Comparison of ENCODE assay signal across 26 mouse cellular contexts in the genomic region with DNA sequence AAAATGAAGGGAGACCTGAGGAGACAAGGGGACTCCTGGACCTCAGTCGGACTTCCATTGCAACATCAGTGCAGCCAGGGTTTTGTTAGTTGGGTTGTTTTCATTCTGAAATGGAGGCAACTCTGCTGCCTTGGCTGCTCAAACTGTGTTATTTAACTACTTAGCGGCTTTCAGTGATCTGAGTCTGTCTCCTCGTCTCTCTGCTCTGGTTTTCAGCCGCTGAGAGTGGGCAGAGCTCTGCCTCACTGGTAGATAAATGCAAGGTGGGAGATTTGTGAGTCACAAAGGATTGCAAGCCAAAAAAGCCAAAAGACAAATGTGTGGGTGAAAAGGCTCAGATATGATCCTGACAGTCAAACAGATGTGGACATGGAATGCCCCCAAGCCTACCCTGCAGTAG.
DNase-seq lines count a peak whose midpoint lies in the region; ATAC-seq and TF ChIP-seq lines count a peak whose summit lies in the region.
"Had no signal": no experiment of that assay in that cellular context is flagged by ENCODE, and none has a peak within 500 bp of the region (broad histone marks: within the 10 kb centered on the region; RNA-seq: fewer than 3 reads in every experiment).

No protein-coding gene starts in this region.

- no peak for TF ChIP-seq CTCF in liver, adult 2 months (IDR thresholded peaks at IDR 0.05; ENCODE audit: low read depth, low read length)
- TF ChIP-seq CTCF in liver, postnatal 0 days (IDR thresholded peaks at IDR 0.05; ENCODE audit: low read depth) = no peak

- no peaks in the 10 kb centered on the region for H3K36me3 ChIP-seq in liver, adult 2 months (ENCODE audit: control insufficient read depth, insufficient read depth, low read length)
- no peaks in the 10 kb centered on the region for H3K36me3 ChIP-seq in liver, postnatal 0 days (replicated peaks; ENCODE audit: insufficient read depth, low read length)
- no peaks in the 10 kb centered on the region for H3K36me3 ChIP-seq in midbrain, embryonic 16.5 days (ENCODE audit: control insufficient read depth, insufficient read depth, low read length)
- H3K36me3 ChIP-seq: G1E; heart, embryonic 15.5 days; kidney, embryonic 15.5 days; lung, embryonic 15.5 days; neural tube, embryonic 13.5 days had no signal

- H3K27ac ChIP-seq in liver, adult 2 months (replicated peaks; ENCODE audit: insufficient read depth, low read depth, low read length) = no peak overlapping the region; the same call in 1 of the 2 replicates
- H3K27ac ChIP-seq in liver, postnatal 0 days (ENCODE audit: low read depth) = no peak overlapping the region
- H3K27ac ChIP-seq in midbrain, embryonic 16.5 days (ENCODE audit: low read length) = no peak overlapping the region
- H3K27ac ChIP-seq: embryonic facial prominence, embryonic 12.5 days; heart, embryonic 15.5 days; kidney, embryonic 15.5 days; limb, embryonic 13.5 days; liver, embryonic 14.5 days; lung, embryonic 15.5 days; neural tube, embryonic 13.5 days had no signal

- H3K4me1 ChIP-seq in liver, adult 2 months (ENCODE audit: control insufficient read depth, insufficient read depth, low read length) = peaks cover 11% of the 10 kb centered on the region
- no peaks in the 10 kb centered on the region for H3K4me1 ChIP-seq in liver, postnatal 0 days (ENCODE audit: insufficient read depth)
- H3K4me1 ChIP-seq in midbrain, embryonic 16.5 days (ENCODE audit: control insufficient read depth, insufficient read depth, low read length) = no peaks in the 10 kb centered on the region

- H3K4me2 ChIP-seq in liver, postnatal 0 days (ENCODE audit: low read depth, low read length) = no peak overlapping the region
- no peak overlapping the region for H3K4me2 ChIP-seq in midbrain, embryonic 16.5 days (ENCODE audit: low read length)
- H3K4me2 ChIP-seq: embryonic facial prominence, embryonic 12.5 days; heart, embryonic 15.5 days; kidney, embryonic 15.5 days; limb, embryonic 13.5 days; lung, embryonic 15.5 days; midbrain, embryonic 11.5 days; neural tube, embryonic 13.5 days had no signal

- TF ChIP-seq POLR2A in liver, adult 2 months (IDR thresholded peaks at IDR 0.05; ENCODE audit: extremely low read depth, insufficient read depth, low read length) = no peak

- H3K4me3 ChIP-seq in liver, adult 2 months (ENCODE audit: insufficient read depth, low read depth, low read length) = no peak overlapping the region
- H3K4me3 ChIP-seq in liver, postnatal 0 days (ENCODE audit: low read depth, low read length) = no peak overlapping the region
- no peak overlapping the region for H3K4me3 ChIP-seq in midbrain, embryonic 16.5 days (ENCODE audit: low read depth, low read length)
- H3K4me3 ChIP-seq: embryonic facial prominence, embryonic 12.5 days; heart, embryonic 15.5 days; kidney, embryonic 15.5 days; limb, embryonic 13.5 days; lung, embryonic 15.5 days; neural tube, embryonic 13.5 days had no signal

- no peaks in the 10 kb centered on the region for H3K79me2 ChIP-seq in liver, adult 2 months (ENCODE audit: control insufficient read depth, insufficient read depth, low read length)

- H3K27me3 ChIP-seq in liver, adult 2 months (ENCODE audit: control insufficient read depth, insufficient read depth, low read length) = no peaks in the 10 kb centered on the region
- no peaks in the 10 kb centered on the region for H3K27me3 ChIP-seq in liver, postnatal 0 days (ENCODE audit: insufficient read depth, low read length)
- no peaks in the 10 kb centered on the region for H3K27me3 ChIP-seq in midbrain, embryonic 16.5 days (ENCODE audit: control insufficient read depth, insufficient read depth, low read depth, low read length)
- H3K27me3 ChIP-seq: embryonic facial prominence, embryonic 12.5 days; heart, embryonic 15.5 days; kidney, embryonic 15.5 days; limb, embryonic 13.5 days; lung, embryonic 15.5 days; neural tube, embryonic 13.5 days had no signal

- peak; percentile 41 to 45 for DNase-seq in frontal cortex, postnatal 36 days (ENCODE audit: low spot score in 2 of 2)
- no peak for DNase-seq in frontal cortex, postnatal 14 days (ENCODE audit: low spot score in 2 of 2)
- peak; percentile 61 for DNase-seq in liver, adult 2 months (ENCODE audit: extremely low read depth, low read depth, low spot score)
- no peak for DNase-seq in liver, postnatal 0 days
- peak; percentile 62 for DNase-seq in right cerebral cortex, adult 18-20 months
- DNase-seq in right cerebral cortex, postnatal 4 days = no peak
- DNase-seq in lung, postnatal 36 days = peak; percentile 48
- DNase-seq: adrenal gland, adult 8-10 months; cerebellum, adult 8-10 months; cerebellum, postnatal 25 days; gastrocnemius, postnatal 10 days; kidney, adult 18-20 months; kidney, postnatal 36 days; thymus, postnatal 14 days had no signal

- 66% methylated on average over 4 of the region's 4 CpGs for WGBS in liver, adult 2 months
- WGBS in liver, postnatal 0 days (ENCODE audit: insufficient replicate concordance) = 72% methylated on average over 4 of the region's 4 CpGs
- 91% methylated on average over 4 of the region's 4 CpGs for WGBS in midbrain, embryonic 16.5 days

- H3K9me3 ChIP-seq in liver, postnatal 0 days (ENCODE audit: low read length) = no peaks in the 10 kb centered on the region
- no peaks in the 10 kb centered on the region for H3K9me3 ChIP-seq in midbrain, embryonic 16.5 days (replicated peaks; ENCODE audit: control insufficient read depth, low read length, poor library complexity, severe bottlenecking)
- H3K9me3 ChIP-seq: embryonic facial prominence, embryonic 12.5 days; G1E; heart, embryonic 15.5 days; kidney, embryonic 15.5 days; limb, embryonic 13.5 days; lung, embryonic 15.5 days; neural tube, embryonic 13.5 days had no signal

- no peak overlapping the region for H3K9ac ChIP-seq in liver, adult 2 months (ENCODE audit: low read depth, low read length)
- H3K9ac ChIP-seq in liver, postnatal 0 days (replicated peaks) = no peak overlapping the region
- H3K9ac ChIP-seq in midbrain, embryonic 16.5 days (ENCODE audit: low read depth, low read length) = no peak overlapping the region
- H3K9ac ChIP-seq: embryonic facial prominence, embryonic 12.5 days; heart, embryonic 15.5 days; kidney, embryonic 15.5 days; limb, embryonic 13.5 days; liver, embryonic 14.5 days; lung, embryonic 15.5 days; neural tube, embryonic 13.5 days had no signal

- TF ChIP-seq EP300 in liver, postnatal 0 days (IDR thresholded peaks at IDR 0.05; ENCODE audit: low read depth) = no peak

- no peak for ATAC-seq in liver, postnatal 0 days
- no peak for ATAC-seq in midbrain, embryonic 16.5 days
- ATAC-seq: forebrain, embryonic 14.5 days; hindbrain, embryonic 16.5 days had no signal

Comparison
In these comparisons a context has a peak if more than half of its experiments do, and no peak if none do; other contexts are left out.
1. DNase-seq: peak in frontal cortex, postnatal 36 days (2 of 2), liver, adult 2 months (single experiment), right cerebral cortex, adult 18-20 months (single experiment) and lung, postnatal 36 days (single experiment); none in frontal cortex, postnatal 14 days (0 of 2), liver, postnatal 0 days (single experiment) and right cerebral cortex, postnatal 4 days (single experiment).